Mouse (Mus musculus): ENCODE results near the gene Sod1. TPM values are rescaled to one million over a fixed set of nuclear protein-coding genes. Genes with fewer than 3 reads are reported as not detected.

Gene Sod1
- total and polyA plus RNA-seq, 2 experiments from 2014 or later: 222 to 1,411 TPM

- H3K27me3 ChIP-seq (ENCODE audit: control insufficient read depth, insufficient read depth, low read length): no peaks in the 10 kb centered on the region
- H3K4me1 ChIP-seq (ENCODE audit: control insufficient read depth, insufficient read depth): no peaks in the 10 kb centered on the region
- DNase-seq (ENCODE audit: low spot score) (no peak), ATAC-seq (ENCODE audit: insufficient read depth, low read depth) (no peak)
- no peak overlapping the region for H3K9ac ChIP-seq (replicated peaks; ENCODE audit: low read depth, low read length)
- 75% methylated on average over 6 of the region's 6 CpGs for WGBS
- H3K4me3 ChIP-seq (ENCODE audit: low read depth, low read length): no peak overlapping the region
- no peaks in the 10 kb centered on the region for H3K36me3 ChIP-seq (replicated peaks; ENCODE audit: control insufficient read depth, insufficient read depth, low read length)
- H3K9me3 ChIP-seq (replicated peaks; ENCODE audit: control insufficient read depth, low read length): no peaks in the 10 kb centered on the region
- H3K4me2 ChIP-seq (ENCODE audit: low read depth, low read length): no peak overlapping the region
- no peak for TF ChIP-seq EP300 (IDR thresholded peaks at IDR 0.05; ENCODE audit: low read depth)
- no peak for TF ChIP-seq CTCF (IDR thresholded peaks at IDR 0.05; ENCODE audit: low read depth)
- H3K27ac ChIP-seq (ENCODE audit: low read depth): no peak overlapping the region
These were observed 29.3 kb upstream of the Sod1 start for GRCm38 (mm10) chr16:90191289-90191688.

- no peaks in the 10 kb centered on the region for H3K36me3 ChIP-seq (replicated peaks; ENCODE audit: control insufficient read depth, insufficient read depth, low read length)
- peaks cover 13% of the 10 kb centered on the region for H3K4me1 ChIP-seq (ENCODE audit: control insufficient read depth, insufficient read depth)
- no peak overlapping the region for H3K9ac ChIP-seq (replicated peaks; ENCODE audit: low read depth, low read length)
- H3K4me3 ChIP-seq (ENCODE audit: low read depth, low read length): no peak overlapping the region
- no peak overlapping the region for H3K27ac ChIP-seq (ENCODE audit: low read depth)
- DNase-seq (ENCODE audit: low spot score) (no peak), ATAC-seq (ENCODE audit: insufficient read depth, low read depth) (no peak)
- no peaks in the 10 kb centered on the region for H3K27me3 ChIP-seq (ENCODE audit: control insufficient read depth, insufficient read depth, low read length)
- no peak for TF ChIP-seq EP300 (IDR thresholded peaks at IDR 0.05; ENCODE audit: low read depth)
- TF ChIP-seq CTCF (IDR thresholded peaks at IDR 0.05; ENCODE audit: low read depth): no peak
- H3K9me3 ChIP-seq (replicated peaks; ENCODE audit: control insufficient read depth, low read length): no peaks in the 10 kb centered on the region
- H3K4me2 ChIP-seq (ENCODE audit: low read depth, low read length): no peak overlapping the region
These were observed 26.8 kb upstream of the Sod1 start for GRCm38 (mm10) chr16:90193719-90194118.

- Histone ChIP-seq H3K4me2 (ENCODE audit: low read depth, low read length) (peak overlapping the region; percentile 49), H3K9me3 (replicated peaks; ENCODE audit: control insufficient read depth, low read length) (no peaks in the 10 kb centered on the region), H3K27me3 (ENCODE audit: control insufficient read depth, insufficient read depth, low read length) (no peaks in the 10 kb centered on the region), H3K36me3 (replicated peaks; ENCODE audit: control insufficient read depth, insufficient read depth, low read length) (no peaks in the 10 kb centered on the region), H3K4me1 (ENCODE audit: control insufficient read depth, insufficient read depth) (peaks cover 13% of the 10 kb centered on the region), H3K9ac (replicated peaks; ENCODE audit: low read depth, low read length) (no peak overlapping the region), H3K27ac (ENCODE audit: low read depth) (peak overlapping the region; percentile 77), H3K4me3 (ENCODE audit: low read depth, low read length) (no peak overlapping the region)
- 68% methylated on average over 7 of the region's 7 CpGs for WGBS
- TF ChIP-seq EP300 (IDR thresholded peaks at IDR 0.05; ENCODE audit: low read depth) (no peak), CTCF (IDR thresholded peaks at IDR 0.05; ENCODE audit: low read depth) (no peak)
- DNase-seq (ENCODE audit: low spot score) (no peak), ATAC-seq (ENCODE audit: insufficient read depth, low read depth) (no peak)
These were observed 23.8 kb upstream of the Sod1 start for GRCm38 (mm10) chr16:90196688-90197240.

GRCm38 (mm10) chr16:90197337-90197973 is 23.1 kb upstream of the Sod1 start:
- peaks cover 13% of the 10 kb centered on the region for H3K4me1 ChIP-seq (ENCODE audit: control insufficient read depth, insufficient read depth)
- H3K27me3 ChIP-seq (ENCODE audit: control insufficient read depth, insufficient read depth, low read length): no peaks in the 10 kb centered on the region
- no peaks in the 10 kb centered on the region for H3K36me3 ChIP-seq (replicated peaks; ENCODE audit: control insufficient read depth, insufficient read depth, low read length)
- peak overlapping the region; percentile 12; the same call in 1 of the 2 replicates for H3K9ac ChIP-seq (replicated peaks; ENCODE audit: low read depth, low read length)
- 0% methylated on average over 21 of the region's 22 CpGs for WGBS
- H3K27ac ChIP-seq (ENCODE audit: low read depth): peak overlapping the region; percentile 77
- H3K4me3 ChIP-seq (ENCODE audit: low read depth, low read length): peak overlapping the region; percentile 38
- ATAC-seq (ENCODE audit: insufficient read depth, low read depth): peak; percentile 92
- TF ChIP-seq EP300 (IDR thresholded peaks at IDR 0.05; ENCODE audit: low read depth) (no peak; the same call in 1 of the 2 replicates), CTCF (IDR thresholded peaks at IDR 0.05; ENCODE audit: low read depth) (peak; percentile 81)
- peak overlapping the region; percentile 49 for H3K4me2 ChIP-seq (ENCODE audit: low read depth, low read length)
- DNase-seq (ENCODE audit: low spot score): peak; percentile 90
- no peaks in the 10 kb centered on the region for H3K9me3 ChIP-seq (replicated peaks; ENCODE audit: control insufficient read depth, low read length)

- H3K27ac ChIP-seq (ENCODE audit: low read depth): no peak overlapping the region
- H3K4me1 ChIP-seq (ENCODE audit: control insufficient read depth, insufficient read depth): peaks cover 13% of the 10 kb centered on the region
- H3K4me3 ChIP-seq (ENCODE audit: low read depth, low read length): no peak overlapping the region
- TF ChIP-seq EP300 (IDR thresholded peaks at IDR 0.05; ENCODE audit: low read depth) (no peak), CTCF (IDR thresholded peaks at IDR 0.05; ENCODE audit: low read depth) (no peak)
- H3K9me3 ChIP-seq (replicated peaks; ENCODE audit: control insufficient read depth, low read length): no peaks in the 10 kb centered on the region
- WGBS: 68% methylated on average over 6 of the region's 6 CpGs
- no peaks in the 10 kb centered on the region for H3K27me3 ChIP-seq (ENCODE audit: control insufficient read depth, insufficient read depth, low read length)
- ATAC-seq (ENCODE audit: insufficient read depth, low read depth) (no peak), DNase-seq (ENCODE audit: low spot score) (no peak)
- H3K9ac ChIP-seq (replicated peaks; ENCODE audit: low read depth, low read length): no peak overlapping the region
- H3K4me2 ChIP-seq (ENCODE audit: low read depth, low read length): no peak overlapping the region
- no peaks in the 10 kb centered on the region for H3K36me3 ChIP-seq (replicated peaks; ENCODE audit: control insufficient read depth, insufficient read depth, low read length)
These were observed 21.9 kb upstream of the Sod1 start for GRCm38 (mm10) chr16:90198626-90199025.

- Histone ChIP-seq H3K4me2 (ENCODE audit: low read depth, low read length) (no peak overlapping the region), H3K27ac (ENCODE audit: low read depth) (no peak overlapping the region), H3K36me3 (replicated peaks; ENCODE audit: control insufficient read depth, insufficient read depth, low read length) (no peaks in the 10 kb centered on the region), H3K4me3 (ENCODE audit: low read depth, low read length) (no peak overlapping the region), H3K27me3 (ENCODE audit: control insufficient read depth, insufficient read depth, low read length) (no peaks in the 10 kb centered on the region), H3K9me3 (replicated peaks; ENCODE audit: control insufficient read depth, low read length) (no peaks in the 10 kb centered on the region), H3K9ac (replicated peaks; ENCODE audit: low read depth, low read length) (no peak overlapping the region), H3K4me1 (ENCODE audit: control insufficient read depth, insufficient read depth) (peaks cover 13% of the 10 kb centered on the region)
- WGBS: 79% methylated on average over 10 of the region's 10 CpGs
- DNase-seq (ENCODE audit: low spot score) (no peak), ATAC-seq (ENCODE audit: insufficient read depth, low read depth) (no peak)
- TF ChIP-seq CTCF (IDR thresholded peaks at IDR 0.05; ENCODE audit: low read depth): no peak
- TF ChIP-seq EP300 (IDR thresholded peaks at IDR 0.05; ENCODE audit: low read depth): no peak
These were observed 21.4 kb upstream of the Sod1 start for GRCm38 (mm10) chr16:90199174-90199573.

All from heart, postnatal 0 days (tissue).